Mouse (Mus musculus): ENCODE results near the gene Vmn1r113. TPM values are rescaled to one million over a fixed set of nuclear protein-coding genes. Genes with fewer than 3 reads are reported as not detected.
"Not testable (repeated sequence)": the region's sequence is repeated elsewhere in the genome, so short reads cannot be mapped to it uniquely, and the experiment has no call there.

Gene Vmn1r113
- polyA plus RNA-seq (2015; fragmentation: Nextera tagmentation; extraction: Ambion mirVana): not detected in 2 replicates

DNA sequence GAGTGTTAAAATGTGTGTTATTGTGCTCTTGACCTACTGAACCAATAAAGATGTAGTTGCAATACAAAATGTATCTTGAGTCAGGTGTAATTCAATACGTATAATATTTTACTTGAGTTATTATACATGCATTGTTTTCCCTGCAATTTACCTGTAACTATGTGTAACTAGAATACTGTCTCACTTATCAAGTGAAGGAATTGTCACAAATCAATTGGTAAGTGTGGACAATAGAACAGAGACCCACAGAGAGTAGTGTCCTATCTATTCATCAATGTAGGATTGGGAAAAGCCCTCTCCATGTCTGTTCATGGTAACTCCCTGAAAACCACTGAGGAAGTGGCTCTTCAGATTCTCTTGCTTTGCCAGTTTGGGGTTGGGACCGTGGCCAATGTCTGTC lies at the start of gene Vmn1r113:
Vmn1r113 (plus strand) TSS at position 301 of the 400 bp plus-strand sequence.
- not testable (repeated sequence) for H3K4me3 ChIP-seq (ENCODE audit: low read length); H3K9ac ChIP-seq (ENCODE audit: low read depth, low read length); H3K36me3 ChIP-seq (ENCODE audit: control insufficient read depth, insufficient read depth, low read length); H3K27me3 ChIP-seq (replicated peaks; ENCODE audit: control insufficient read depth, insufficient read depth, low read length); H3K9me3 ChIP-seq (ENCODE audit: control insufficient read depth, low read length); H3K27ac ChIP-seq (ENCODE audit: low read depth, low read length); H3K4me2 ChIP-seq (ENCODE audit: low read length); ATAC-seq; H3K4me1 ChIP-seq (ENCODE audit: control insufficient read depth, insufficient read depth, low read depth, low read length)
- WGBS: 56% methylated on average over 2 of the region's 2 CpGs

DNA sequence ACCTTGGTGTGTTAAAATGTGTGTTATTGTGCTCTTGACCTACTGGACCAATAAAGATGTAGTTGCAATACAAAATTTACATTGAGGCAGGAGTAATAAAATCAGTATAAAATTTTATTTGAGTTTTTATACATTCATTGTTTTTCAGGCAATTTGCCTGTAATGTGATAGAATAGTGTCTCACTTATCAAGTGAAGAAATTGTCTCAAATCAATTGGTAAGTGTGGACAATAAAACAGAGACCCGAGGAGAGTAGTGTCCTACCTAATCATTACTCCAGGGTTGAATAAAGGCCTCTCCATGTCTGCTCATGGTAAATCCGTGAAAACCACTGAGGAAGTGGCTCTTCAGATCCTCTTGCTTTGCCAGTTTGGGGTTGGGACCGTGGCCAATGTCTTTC lies 16.2 kb upstream of the Vmn1r113 start, which contains the start of gene Vmn1r112:
Vmn1r112 (plus strand) TSS at position 301 of the 400 bp plus-strand sequence.
- not testable (repeated sequence) for ATAC-seq; H3K27me3 ChIP-seq (replicated peaks; ENCODE audit: control insufficient read depth, insufficient read depth, low read length); H3K4me2 ChIP-seq (ENCODE audit: low read length); H3K36me3 ChIP-seq (ENCODE audit: control insufficient read depth, insufficient read depth, low read length); H3K4me3 ChIP-seq (ENCODE audit: low read length); H3K9ac ChIP-seq (ENCODE audit: low read depth, low read length); H3K9me3 ChIP-seq (ENCODE audit: control insufficient read depth, low read length); H3K27ac ChIP-seq (ENCODE audit: low read depth, low read length); H3K4me1 ChIP-seq (ENCODE audit: control insufficient read depth, insufficient read depth, low read depth, low read length)
- WGBS: no CpG with 5 or more reads among the region's 3 CpGs

DNA sequence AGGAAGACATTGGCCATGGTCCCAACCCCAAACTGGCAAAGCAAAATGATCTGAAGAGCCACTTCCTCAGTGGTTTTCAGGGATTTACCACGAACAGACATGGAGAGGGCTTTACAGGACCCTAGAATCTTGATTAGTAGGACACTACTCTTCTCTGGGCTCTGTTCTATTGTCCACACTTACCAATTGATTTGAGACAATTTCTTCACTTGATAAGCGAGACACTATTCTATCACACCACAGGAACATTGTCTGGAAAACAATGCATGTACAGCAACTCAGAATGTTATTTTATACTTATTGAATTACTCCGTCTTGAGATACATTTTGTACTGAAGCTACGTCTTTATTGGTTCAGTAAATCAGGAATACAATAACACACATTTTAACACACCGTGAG lies 25.0 kb downstream of the Vmn1r113 start, which contains the start of gene Vmn1r114:
Vmn1r114 (minus strand) TSS at position 101 of the 400 bp plus-strand sequence.
- H3K9ac ChIP-seq (ENCODE audit: low read depth, low read length); H3K4me2 ChIP-seq (ENCODE audit: low read length); H3K9me3 ChIP-seq (ENCODE audit: control insufficient read depth, low read length); H3K4me3 ChIP-seq (ENCODE audit: low read length); ATAC-seq; H3K4me1 ChIP-seq (ENCODE audit: control insufficient read depth, insufficient read depth, low read depth, low read length); H3K36me3 ChIP-seq (ENCODE audit: control insufficient read depth, insufficient read depth, low read length); H3K27ac ChIP-seq (ENCODE audit: low read depth, low read length); H3K27me3 ChIP-seq (replicated peaks; ENCODE audit: control insufficient read depth, insufficient read depth, low read length): not testable (repeated sequence)
- no CpG with 5 or more reads among the region's 5 CpGs for WGBS

Other genes with a start within 250 kb of the Vmn1r113 start
- gene Gm5726, start 241.5 kb upstream of the Vmn1r113 start, polyA plus RNA-seq (2015; fragmentation: Nextera tagmentation; extraction: Ambion mirVana): not detected in 2 replicates
- gene Gm4141, start 211.0 kb upstream of the Vmn1r113 start, polyA plus RNA-seq (2015; fragmentation: Nextera tagmentation; extraction: Ambion mirVana): not detected in 2 replicates
- not detected in 2 replicates for gene Gm4513, start 188.3 kb upstream of the Vmn1r113 start, polyA plus RNA-seq (2015; fragmentation: Nextera tagmentation; extraction: Ambion mirVana)
- gene Vmn1r107, start 118.4 kb upstream of the Vmn1r113 start, polyA plus RNA-seq (2015; fragmentation: Nextera tagmentation; extraction: Ambion mirVana): not detected in 2 replicates
- not detected in 2 replicates for gene Vmn1r111, start 84.1 kb upstream of the Vmn1r113 start, polyA plus RNA-seq (2015; fragmentation: Nextera tagmentation; extraction: Ambion mirVana)
- not detected in 2 replicates for gene Gm10668, start 56.7 kb upstream of the Vmn1r113 start, polyA plus RNA-seq (2015; fragmentation: Nextera tagmentation; extraction: Ambion mirVana)
- gene Vmn1r112, start 16.1 kb upstream of the Vmn1r113 start, polyA plus RNA-seq (2015; fragmentation: Nextera tagmentation; extraction: Ambion mirVana): not detected in 2 replicates
- not detected in 2 replicates for gene Vmn1r114, start 24.9 kb downstream of the Vmn1r113 start, polyA plus RNA-seq (2015; fragmentation: Nextera tagmentation; extraction: Ambion mirVana)
- gene Vmn1r115, start 57.7 kb downstream of the Vmn1r113 start, polyA plus RNA-seq (2015; fragmentation: Nextera tagmentation; extraction: Ambion mirVana): not detected in 2 replicates
- gene Vmn1r116, start 85.0 kb downstream of the Vmn1r113 start, polyA plus RNA-seq (2015; fragmentation: Nextera tagmentation; extraction: Ambion mirVana): not detected in 2 replicates
- gene Vmn1r117, start 96.8 kb downstream of the Vmn1r113 start, polyA plus RNA-seq (2015; fragmentation: Nextera tagmentation; extraction: Ambion mirVana): not detected in 2 replicates
- gene Vmn1r118, start 125.1 kb downstream of the Vmn1r113 start, polyA plus RNA-seq (2015; fragmentation: Nextera tagmentation; extraction: Ambion mirVana): not detected in 2 replicates
- not detected in 2 replicates for gene Vmn1r119, start 225.2 kb downstream of the Vmn1r113 start, polyA plus RNA-seq (2015; fragmentation: Nextera tagmentation; extraction: Ambion mirVana)

Measured in hindbrain, embryonic 16.5 days (tissue).